Mouse (Mus musculus) lung, postnatal 0 days (tissue): ENCODE results near the gene Grk3. TPM values are rescaled to one million over a fixed set of nuclear protein-coding genes. Genes with fewer than 3 reads are reported as not detected.

Source experiments
- ATAC-seq: fragments of 200-750 bp; cut with Nextera tagmentation; 2 replicates; pipeline ENCODE4 v1.8.0; 2017; ENCODE audit warnings: moderate library complexity
- DNase-seq: peaks from one replicate; pipeline ENCODE4 v3.0.0-alpha.2; 2016; ENCODE audit warnings: low spot score
- H3K27ac ChIP-seq: fragments of 300-500 bp; sonication (generic); 2 replicates; pipeline ENCODE4 v1.5.1; 2014; ENCODE audit warnings: antibody characterized with exemption, mild to moderate bottlenecking, low read length, mixed read lengths
- H3K27me3 ChIP-seq: fragments of 300-500 bp; sonication (generic); replicated peaks from 2 replicates; pipeline ENCODE4 v1.6.1; 2014; ENCODE audit warnings: low read length, mixed read lengths; ENCODE audit not compliant: insufficient read depth
- H3K36me3 ChIP-seq: fragments of 300-500 bp; sonication (generic); 2 replicates; pipeline ENCODE4 v1.6.1; 2014; ENCODE audit warnings: low read length, mixed read lengths; ENCODE audit not compliant: insufficient read depth
- H3K4me1 ChIP-seq: fragments of 300-500 bp; sonication (generic); 2 replicates; pipeline ENCODE4 v1.6.1; 2014; ENCODE audit warnings: antibody characterized with exemption, low read depth, low read length, mixed read lengths; ENCODE audit not compliant: insufficient read depth
- H3K4me2 ChIP-seq: fragments of 300-500 bp; sonication (generic); replicated peaks from 2 replicates; pipeline ENCODE4 v1.6.1; 2014; ENCODE audit warnings: low read depth, mild to moderate bottlenecking, low read length, moderate library complexity, mixed read lengths
- H3K4me3 ChIP-seq: fragments of 300-500 bp; sonication (generic); 2 replicates; pipeline ENCODE4 v1.5.1; 2014; ENCODE audit warnings: low read depth, low read length
- H3K9ac ChIP-seq: fragments of 300-500 bp; sonication (generic); replicated peaks from 2 replicates; pipeline ENCODE4 v1.6.1; 2014; ENCODE audit warnings: low read depth, mild to moderate bottlenecking
- H3K9me3 ChIP-seq: fragments of 300-500 bp; sonication (generic); 2 replicates; pipeline ENCODE4 v1.6.1; 2016; ENCODE audit warnings: low read length, mixed read lengths
- CTCF ChIP-seq: IDR thresholded peaks from 2 replicates; pipeline ENCODE4 v1.5.1; 2016; ENCODE audit warnings: antibody characterized with exemption, mild to moderate bottlenecking
- EP300 ChIP-seq: IDR thresholded peaks from 2 replicates; pipeline ENCODE4 v1.6.1; 2016; ENCODE audit warnings: antibody characterized with exemption, mild to moderate bottlenecking, control low read depth
- WGBS: fragments of 180-500 bp; shearing (Covaris S2); extraction: QIAGEN DNeasy Blood & Tissue Kit; methylation state at CpG from one replicate; pipeline ENCODE4 v1.1.7; 2014; 5-methylcytosine and 5-hydroxymethylcytosine counted together
- polyA plus RNA-seq: library from polyadenylated mRNA; unstranded; fragments of >200 nt; fragmentation: Nextera tagmentation; extraction: Ambion mirVana; gene quantifications from 2 replicates; pipeline ENCODE4 v1.2.1, GENCODE M21; 2015

The Grk3 gene
- polyA plus RNA-seq, 1 experiment from 2014 or later: 13.6 TPM

DNA sequence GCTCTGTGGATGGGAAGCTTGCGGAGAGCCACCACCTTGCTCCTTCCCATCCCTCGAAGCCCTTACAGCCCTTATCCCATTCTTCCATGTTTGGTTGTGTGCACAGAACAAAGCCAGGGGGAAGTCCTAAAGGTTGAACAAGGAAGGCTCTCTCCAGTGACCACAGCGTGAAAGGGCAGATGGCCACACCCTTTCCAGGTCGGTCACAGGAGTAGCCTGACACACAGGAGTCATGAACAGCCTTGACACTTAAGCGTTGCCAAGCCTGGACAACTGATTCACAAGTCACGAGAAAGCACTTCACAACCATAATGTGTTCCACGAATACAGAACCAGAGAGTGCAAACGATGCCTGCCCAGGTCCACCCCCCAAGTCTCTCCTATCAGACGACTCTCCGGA lies 3.7 kb downstream of the Grk3 start:
- Histone ChIP-seq H3K27me3 (no peaks in the 10 kb centered on the region), H3K4me3 (no peak overlapping the region), H3K27ac (no peak overlapping the region), H3K9me3 (no peaks in the 10 kb centered on the region), H3K4me1 (0 out of 2 replicates have a peak, but pooled peaks cover 6% of the 10 kb centered on the region), H3K9ac (no peak overlapping the region), H3K36me3 (no peaks in the 10 kb centered on the region), H3K4me2 (no peak overlapping the region)
- ATAC-seq (no peak), DNase-seq (no peak)
- 72% methylated on average over 10 of the region's 10 CpGs for WGBS
- TF ChIP-seq CTCF (no peak), EP300 (no peak)

DNA sequence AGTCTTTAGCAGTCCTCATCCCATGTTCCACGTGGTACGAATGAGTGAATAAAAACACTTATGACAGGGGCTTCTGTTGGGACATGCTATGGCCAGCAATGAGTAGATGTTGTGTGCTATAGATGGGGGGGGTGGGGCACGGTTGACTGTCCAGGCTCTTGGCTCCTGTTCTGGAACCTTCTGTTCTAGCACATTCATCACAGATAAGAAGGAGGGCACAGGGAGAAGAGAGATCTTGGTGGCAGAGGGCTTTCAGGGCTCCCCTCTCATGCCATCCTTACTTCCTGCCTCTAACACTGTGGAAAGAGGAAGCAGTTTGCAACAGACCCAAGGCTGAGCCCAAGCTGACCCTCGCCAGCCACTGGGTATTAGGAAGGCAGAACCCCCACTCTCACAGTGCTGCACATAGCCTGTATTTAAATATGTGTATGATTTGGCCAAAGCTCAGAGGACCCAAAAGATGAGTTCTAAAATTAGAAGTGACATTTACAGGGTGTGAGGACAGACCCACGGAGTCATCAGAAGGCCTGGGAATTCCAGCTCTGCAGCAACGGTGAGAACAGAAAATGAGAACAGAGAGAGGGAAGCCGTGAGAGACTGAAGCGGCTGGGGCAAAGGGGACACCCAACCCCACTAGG lies 6.3 kb downstream of the Grk3 start:
- no peaks in the 10 kb centered on the region for H3K36me3 ChIP-seq
- H3K4me2 ChIP-seq: no peak overlapping the region
- WGBS: 59% methylated on average over 8 of the region's 8 CpGs
- no peaks in the 10 kb centered on the region for H3K27me3 ChIP-seq
- no peak overlapping the region for H3K27ac ChIP-seq
- no peak for TF ChIP-seq EP300
- no peak for TF ChIP-seq CTCF
- DNase-seq (peak; percentile 20), ATAC-seq (no peak)
- no peak overlapping the region for H3K9ac ChIP-seq
- H3K9me3 ChIP-seq: no peaks in the 10 kb centered on the region
- H3K4me3 ChIP-seq: no peak overlapping the region
- H3K4me1 ChIP-seq: no peaks in the 10 kb centered on the region

DNA sequence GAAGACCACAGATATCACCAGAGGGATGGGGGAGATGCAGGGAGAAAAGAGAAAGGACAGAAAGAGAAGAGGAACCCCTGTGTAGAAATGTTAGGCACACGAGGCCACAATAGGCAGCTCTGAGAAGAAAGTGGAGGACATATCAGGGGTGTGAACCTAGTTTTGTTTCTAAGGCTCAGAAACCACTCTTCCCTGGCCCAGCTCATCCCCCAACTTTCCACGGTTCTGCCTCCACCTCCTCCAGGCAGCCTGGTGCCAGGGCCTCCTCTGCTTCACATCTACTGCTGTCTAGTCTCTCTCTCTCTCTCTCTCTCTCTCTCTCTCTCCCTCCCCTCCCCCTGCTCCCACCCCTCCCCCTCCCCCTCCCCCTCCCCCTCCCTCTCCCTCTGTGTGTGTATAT lies 7.1 kb downstream of the Grk3 start:
- Histone ChIP-seq H3K4me3 (no peak overlapping the region), H3K27me3 (no peaks in the 10 kb centered on the region), H3K36me3 (no peaks in the 10 kb centered on the region), H3K9me3 (no peaks in the 10 kb centered on the region), H3K4me1 (no peaks in the 10 kb centered on the region), H3K9ac (no peak overlapping the region), H3K4me2 (no peak overlapping the region), H3K27ac (no peak overlapping the region)
- DNase-seq (no peak), ATAC-seq (no peak)
- TF ChIP-seq CTCF: no peak
- 69% methylated on average over 2 of the region's 2 CpGs for WGBS

DNA sequence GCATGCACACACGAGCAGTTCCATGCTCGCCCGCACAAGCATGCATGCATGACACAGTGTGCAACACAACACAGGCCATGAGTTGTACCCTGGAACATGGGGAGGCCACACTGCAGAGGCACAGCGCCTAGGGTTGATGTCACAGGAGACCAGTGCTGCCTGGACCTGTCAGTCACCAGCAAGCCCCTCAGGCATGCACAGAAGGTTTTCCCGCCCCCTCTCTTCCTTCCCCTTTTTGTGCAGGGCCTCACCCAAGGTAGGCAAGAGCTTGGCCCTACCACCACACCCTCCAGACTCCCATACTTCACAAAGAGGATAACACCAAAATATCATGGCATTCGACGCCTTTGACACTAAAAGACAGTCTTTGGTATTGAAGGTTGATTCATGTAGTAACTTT lies 8.6 kb downstream of the Grk3 start:
- Histone ChIP-seq H3K27ac (no peak overlapping the region), H3K27me3 (no peaks in the 10 kb centered on the region), H3K9ac (no peak overlapping the region), H3K4me1 (no peaks in the 10 kb centered on the region), H3K4me3 (no peak overlapping the region), H3K4me2 (no peak overlapping the region), H3K36me3 (no peaks in the 10 kb centered on the region), H3K9me3 (no peaks in the 10 kb centered on the region)
- ATAC-seq (no peak), DNase-seq (no peak)
- WGBS: 94% methylated on average over 7 of the region's 7 CpGs
- no peak for TF ChIP-seq EP300
- TF ChIP-seq CTCF: no peak

DNA sequence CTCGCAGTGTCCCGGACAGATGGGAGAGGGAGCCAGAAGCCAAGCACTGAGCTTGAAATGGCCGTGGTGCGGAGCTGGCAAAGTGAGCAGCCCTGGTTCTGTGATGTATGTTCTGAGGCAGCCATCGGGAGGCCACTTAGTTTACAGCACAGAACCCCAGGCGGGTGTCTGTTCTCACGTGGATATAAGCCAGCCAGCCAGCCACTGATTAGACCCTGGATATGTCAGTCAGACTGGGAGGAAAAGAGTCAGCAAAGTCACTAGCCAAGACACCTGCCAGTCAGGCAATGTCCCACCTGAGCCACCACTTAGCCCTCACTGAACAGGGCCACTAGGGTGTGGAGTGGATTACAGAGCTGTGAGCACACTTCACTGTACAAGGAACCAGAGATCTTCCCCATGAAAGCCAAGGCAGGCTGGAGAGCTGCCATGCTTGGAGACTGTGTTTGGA lies 9.6 kb downstream of the Grk3 start:
- H3K27ac ChIP-seq: no peak overlapping the region

DNA sequence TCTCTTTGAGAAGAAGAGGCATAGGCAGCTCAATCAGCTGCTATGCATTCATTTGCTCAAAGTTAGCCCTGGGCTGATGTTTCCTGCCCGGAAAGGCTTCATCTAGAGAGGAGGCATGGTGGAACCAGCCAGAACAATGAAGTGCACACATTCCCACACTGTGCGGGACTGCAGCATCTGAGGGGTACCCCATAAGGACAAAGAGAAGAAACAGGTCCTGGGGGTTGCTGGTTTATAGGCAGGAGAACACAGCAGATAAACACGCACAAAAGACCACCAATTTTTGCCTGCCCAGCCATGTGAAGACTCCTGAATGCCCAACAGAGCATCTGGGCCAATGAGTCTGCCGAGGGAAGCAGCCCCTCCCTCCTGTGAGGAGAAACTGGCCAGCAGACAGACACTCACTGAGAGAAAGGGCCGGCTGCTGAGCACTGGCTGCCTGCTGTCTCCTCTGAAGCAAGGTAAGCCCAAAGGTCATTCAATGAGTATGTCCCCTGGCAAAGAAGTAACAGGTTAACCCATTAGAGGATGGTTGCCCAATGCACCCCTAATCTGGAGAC lies 12.7 kb downstream of the Grk3 start:
- H3K27ac ChIP-seq: no peak overlapping the region
- H3K4me2 ChIP-seq: no peak overlapping the region
- WGBS: 57% methylated on average over 5 of the region's 5 CpGs
- H3K9me3 ChIP-seq: no peaks in the 10 kb centered on the region
- H3K36me3 ChIP-seq: no peaks in the 10 kb centered on the region
- H3K9ac ChIP-seq: no peak overlapping the region
- TF ChIP-seq EP300: no peak
- H3K27me3 ChIP-seq: no peaks in the 10 kb centered on the region
- ATAC-seq: no peak
- no peak for DNase-seq
- H3K4me3 ChIP-seq: no peak overlapping the region
- no peaks in the 10 kb centered on the region for H3K4me1 ChIP-seq

More for the DNA sequence above, 9.6 kb downstream of the Grk3 start:
- Histone ChIP-seq H3K4me3 (no peak overlapping the region), H3K9me3 (no peaks in the 10 kb centered on the region), H3K9ac (no peak overlapping the region), H3K27me3 (no peaks in the 10 kb centered on the region), H3K4me1 (no peaks in the 10 kb centered on the region), H3K4me2 (no peak overlapping the region), H3K36me3 (no peaks in the 10 kb centered on the region)
- peak; percentile 84 for ATAC-seq
- TF ChIP-seq CTCF (no peak), EP300 (no peak)
- DNase-seq: peak; percentile 80
- WGBS: 62% methylated on average over 7 of the region's 7 CpGs
